35 mouse cellular contexts compared by ENCODE assay signal in genomic region chr2:116080961-116081360, GRCm38 (mm10). TPM values are rescaled to one million over a fixed set of nuclear protein-coding genes. Genes with fewer than 3 reads are reported as not detected.
"Had no signal": no experiment of that assay in that cellular context is flagged by ENCODE, and none has a peak within 500 bp of the region (broad histone marks: within the 10 kb centered on the region; RNA-seq: fewer than 3 reads in every experiment).

No protein-coding gene starts in this region.

- H3K4me2 ChIP-seq: limb, embryonic 12.5 days; limb, embryonic 13.5 days; limb, embryonic 15.5 days; liver, embryonic 11.5 days; liver, embryonic 12.5 days; liver, embryonic 13.5 days; liver, embryonic 15.5 days; lung, embryonic 14.5 days; lung, embryonic 15.5 days; midbrain, embryonic 11.5 days; midbrain, embryonic 12.5 days; midbrain, embryonic 13.5 days; midbrain, embryonic 15.5 days; neural tube, embryonic 12.5 days had no signal

- H3K4me3 ChIP-seq: limb, embryonic 10.5 days; limb, embryonic 12.5 days; limb, embryonic 13.5 days; limb, embryonic 15.5 days; liver, embryonic 12.5 days; liver, embryonic 13.5 days; liver, embryonic 15.5 days; lung, embryonic 15.5 days; megakaryocyte, embryonic 14.5 days; midbrain, embryonic 10.5 days; midbrain, embryonic 12.5 days; midbrain, embryonic 13.5 days; midbrain, embryonic 15.5 days; neural tube, embryonic 12.5 days had no signal

- DNase-seq: left cerebral cortex, postnatal 4 days; liver; liver, embryonic 13.5 days; liver, postnatal 0 days; lung, adult 18-20 months; lung, adult 2 months; lung, embryonic 14.5 days; lung, postnatal 10 days; lung, postnatal 14 days; lung, postnatal 36 days; lung, postnatal 4 days; midbrain, embryonic 14.5 days had no signal

- ATAC-seq: liver, embryonic 12.5 days; liver, postnatal 0 days; lung, postnatal 0 days; midbrain, embryonic 13.5 days; midbrain, embryonic 15.5 days; midbrain, embryonic 16.5 days had no signal

- H3K27ac ChIP-seq: limb, embryonic 10.5 days; limb, embryonic 12.5 days; limb, embryonic 13.5 days; limb, embryonic 15.5 days; liver, embryonic 12.5 days; liver, embryonic 13.5 days; liver, embryonic 14.5 days; liver, embryonic 15.5 days; lung, embryonic 15.5 days; macrophage; midbrain, embryonic 10.5 days; midbrain, embryonic 12.5 days; midbrain, embryonic 13.5 days; midbrain, embryonic 15.5 days; neural tube, embryonic 12.5 days had no signal

- H3K9me3 ChIP-seq: limb, embryonic 10.5 days; limb, embryonic 15.5 days; liver, embryonic 12.5 days; liver, embryonic 13.5 days; liver, embryonic 15.5 days; lung, embryonic 15.5 days; midbrain, embryonic 15.5 days had no signal

- H3K27me3 ChIP-seq: neural tube, embryonic 12.5 days had no signal

- H3K4me1 ChIP-seq: liver, embryonic 12.5 days; liver, embryonic 13.5 days; liver, embryonic 15.5 days; lung, embryonic 15.5 days; midbrain, embryonic 12.5 days had no signal

- H3K9ac ChIP-seq: limb, embryonic 12.5 days; limb, embryonic 13.5 days; limb, embryonic 15.5 days; liver, embryonic 12.5 days; liver, embryonic 13.5 days; liver, embryonic 14.5 days; liver, embryonic 15.5 days; liver, postnatal 0 days; lung, embryonic 14.5 days; lung, embryonic 15.5 days; midbrain, embryonic 12.5 days; midbrain, embryonic 13.5 days; midbrain, embryonic 15.5 days; neural tube, embryonic 12.5 days had no signal

- H3K36me3 ChIP-seq: limb, embryonic 12.5 days; limb, embryonic 13.5 days; limb, embryonic 15.5 days; liver, embryonic 12.5 days; liver, embryonic 13.5 days; liver, embryonic 15.5 days; lung, embryonic 15.5 days; midbrain, embryonic 10.5 days; midbrain, embryonic 12.5 days; midbrain, embryonic 13.5 days; midbrain, embryonic 15.5 days; neural tube, embryonic 12.5 days had no signal

RNA-seq across cellular contexts. Expression of gene Meis2, which starts 15.3 kb away (rescaled TPM):
- total RNA-seq: megakaryocyte progenitor cell, adult 5-6 weeks; megakaryocyte, adult 5-6 weeks; megakaryocyte-erythroid progenitor cell, adult 5-6 weeks; monocyte, adult 5-6 weeks had no signal
- polyA plus RNA-seq: macrophage had no signal
